Mouse (Mus musculus): ENCODE measurements around the gene Cherp. TPM values are rescaled to one million over a fixed set of nuclear protein-coding genes. Genes with fewer than 3 reads are reported as not detected.

Cherp gene
- total RNA-seq, 2 experiments from 2014 or later: 49.2 to 57.8 TPM

- no peak for DNase-seq
These were observed 57.0 kb downstream of the Cherp start for GRCm38 (mm10) chr8:72418073-72418472.

GRCm38 (mm10) chr8:72415252-72415651 is 59.8 kb downstream of the Cherp start:
- DNase-seq: no peak

GRCm38 (mm10) chr8:72413839-72414238 is 61.2 kb downstream of the Cherp start:
- DNase-seq: no peak

Small RNAs within 50 kb of the gene (microRNA-seq; reads per million reads assigned to microRNA genes)
- gene Mir7068: 1.8 reads per million

Other genes with a start within 250 kb of the Cherp start
- 10 to 100 TPM; 66.8 to 81.0 TPM for gene Ap1m1, start 235.2 kb downstream of the Cherp start, total RNA-seq (2021)
- gene Gm10282, start 170.0 kb downstream of the Cherp start, total RNA-seq (2021): 10 to 100 TPM; 18.5 to 18.7 TPM
- 10 to 100 TPM; 48.0 to 99.9 TPM for gene Klf2, start 156.2 kb downstream of the Cherp start, total RNA-seq (2021)
- 10 to 100 TPM; 41.6 to 63.1 TPM for gene Eps15l1, start 53.8 kb downstream of the Cherp start, total RNA-seq (2021)
- 1 to 10 TPM; 4.0 to 4.1 TPM for gene Calr3, start 31.4 kb downstream of the Cherp start, total RNA-seq (2021)
- 10 to 100 TPM in 1 of 2 experiments, 1 to 10 TPM in 1; 6.8 to 12.7 TPM for gene 1700030K09Rik, start 31.3 kb downstream of the Cherp start, total RNA-seq (2021)
- 10 to 100 TPM; 28.1 to 29.6 TPM for gene Slc35e1, start 17.4 kb upstream of the Cherp start, total RNA-seq (2021)
- 10 to 100 TPM; 10.1 to 10.2 TPM for gene Med26, start 73.0 kb upstream of the Cherp start, total RNA-seq (2021)
- gene Smim7, start 95.9 kb upstream of the Cherp start, total RNA-seq (2021): 10 to 100 TPM; 95.5 to 97.2 TPM
- gene Tmem38a, start 96.8 kb upstream of the Cherp start, total RNA-seq (2021): 10 to 100 TPM; 25.7 to 71.4 TPM
- under 1 TPM; 0.51 to 0.73 TPM for gene Nwd1, start 171.5 kb upstream of the Cherp start, total RNA-seq (2021)
- gene Sin3b, start 248.1 kb upstream of the Cherp start, total RNA-seq (2021): 100 to 1,000 TPM; 186 to 194 TPM